Mouse (Mus musculus): ENCODE data around the gene Cntln. TPM values are rescaled to one million over a fixed set of nuclear protein-coding genes. Genes with fewer than 3 reads are reported as not detected.

Cntln gene
- polyA plus RNA-seq (2014; fragmentation: Nextera tagmentation; extraction: Ambion mirVana), result 6.5 and 7.9 TPM in 2 replicates

DNA sequence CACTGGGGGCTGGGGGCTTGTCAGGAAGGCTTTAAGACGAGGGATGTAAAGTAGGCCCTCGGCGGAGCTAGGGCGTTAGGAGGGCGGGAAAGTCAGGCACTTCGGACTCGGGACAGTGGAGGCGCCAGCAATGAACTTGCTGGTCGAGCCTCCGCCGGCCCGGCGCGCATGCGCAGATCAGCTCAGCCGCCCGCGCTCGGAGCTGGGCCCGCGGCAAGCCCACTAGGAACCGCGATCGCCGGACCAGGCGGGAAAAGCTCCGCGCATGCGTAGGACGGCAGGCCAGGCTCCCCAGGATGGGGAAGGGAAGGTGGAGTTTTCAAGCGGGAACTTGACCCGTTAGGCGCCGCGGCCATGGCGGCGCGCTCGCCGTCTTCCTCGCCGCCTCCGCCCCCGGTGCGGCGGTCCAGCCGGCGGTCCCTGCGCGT is at the start of gene Cntln:
Cntln (plus strand) TSS at position 199 of the 428 bp plus-strand sequence.
- Histone ChIP-seq H3K27me3 (ENCODE audit: control insufficient read depth, insufficient read depth, low read length) (no peaks in the 10 kb centered on the region), H3K4me2 (ENCODE audit: low read depth, low read length) (peak within 1 kb of the TSS; percentile 82), H3K4me1 (ENCODE audit: control insufficient read depth, insufficient read depth, low read length) (peaks cover 6% of the 10 kb centered on the region; the same call in 1 of the 2 replicates), H3K9me3 (ENCODE audit: control insufficient read depth, low read length) (no peaks in the 10 kb centered on the region), H3K36me3 (ENCODE audit: control insufficient read depth, insufficient read depth, low read length) (no peaks in the 10 kb centered on the region), H3K4me3 (ENCODE audit: low read depth, low read length) (peak within 1 kb of the TSS; percentile 84), H3K9ac (replicated peaks; ENCODE audit: low read depth, low read length) (peak within 1 kb of the TSS; percentile 88), H3K27ac (ENCODE audit: low read depth, low read length) (peak within 1 kb of the TSS; percentile 92)
- peak; percentile 97 for ATAC-seq (ENCODE audit: low read depth)
- under 1% methylated on average over 47 of the region's 50 CpGs for WGBS

GRCm38 (mm10) chr4:84836979-84837378 is 47.1 kb upstream of the Cntln start:
- H3K4me2 ChIP-seq (ENCODE audit: low read depth, low read length), result no peak overlapping the region
- WGBS, result 41% methylated on average over 5 of the region's 5 CpGs
- no peak overlapping the region for H3K9ac ChIP-seq (replicated peaks; ENCODE audit: low read depth, low read length)
- H3K4me3 ChIP-seq (ENCODE audit: low read depth, low read length), result no peak overlapping the region
- no peaks in the 10 kb centered on the region for H3K27me3 ChIP-seq (ENCODE audit: control insufficient read depth, insufficient read depth, low read length)
- H3K4me1 ChIP-seq (ENCODE audit: control insufficient read depth, insufficient read depth, low read length), result no peaks in the 10 kb centered on the region
- H3K36me3 ChIP-seq (ENCODE audit: control insufficient read depth, insufficient read depth, low read length), result no peaks in the 10 kb centered on the region
- no peak for ATAC-seq (ENCODE audit: low read depth)
- H3K9me3 ChIP-seq (ENCODE audit: control insufficient read depth, low read length), result no peaks in the 10 kb centered on the region
- no peak overlapping the region for H3K27ac ChIP-seq (ENCODE audit: low read depth, low read length)

DNA sequence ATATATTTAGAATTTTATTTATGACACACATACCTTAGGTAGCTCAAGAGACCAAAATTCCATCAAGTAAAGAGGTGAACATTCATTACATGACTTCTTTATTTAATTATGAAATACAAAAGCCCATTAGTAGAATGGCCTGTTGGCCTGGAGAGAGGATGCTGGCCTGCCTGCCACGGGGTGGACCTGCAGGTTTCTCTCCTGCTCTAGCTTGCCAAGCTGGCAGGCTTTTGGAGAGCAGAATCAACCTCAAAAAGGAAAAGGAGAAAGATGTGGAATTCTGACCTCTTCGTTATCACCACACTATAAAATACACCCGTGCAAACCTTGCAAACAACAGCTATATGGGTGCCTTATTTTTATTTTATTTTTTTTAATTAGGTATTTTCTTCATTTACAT is 45.6 kb upstream of the Cntln start:
- 83% methylated on average over 3 of the region's 3 CpGs for WGBS

GRCm38 (mm10) chr4:84839466-84839865 is 44.6 kb upstream of the Cntln start:
- H3K27me3 ChIP-seq (ENCODE audit: control insufficient read depth, insufficient read depth, low read length), result no peaks in the 10 kb centered on the region
- no peak for ATAC-seq (ENCODE audit: low read depth)
- H3K9me3 ChIP-seq (ENCODE audit: control insufficient read depth, low read length), result no peaks in the 10 kb centered on the region
- no peak overlapping the region for H3K9ac ChIP-seq (replicated peaks; ENCODE audit: low read depth, low read length)
- H3K4me1 ChIP-seq (ENCODE audit: control insufficient read depth, insufficient read depth, low read length), result no peaks in the 10 kb centered on the region
- 93% methylated on average over 2 of the region's 2 CpGs for WGBS
- H3K27ac ChIP-seq (ENCODE audit: low read depth, low read length), result no peak overlapping the region
- no peak overlapping the region for H3K4me2 ChIP-seq (ENCODE audit: low read depth, low read length)
- no peaks in the 10 kb centered on the region for H3K36me3 ChIP-seq (ENCODE audit: control insufficient read depth, insufficient read depth, low read length)
- H3K4me3 ChIP-seq (ENCODE audit: low read depth, low read length), result no peak overlapping the region

More for the DNA sequence above, 45.6 kb upstream of the Cntln start:
- Histone ChIP-seq H3K4me1 (ENCODE audit: control insufficient read depth, insufficient read depth, low read length) (no peaks in the 10 kb centered on the region), H3K9ac (replicated peaks; ENCODE audit: low read depth, low read length) (no peak overlapping the region), H3K4me3 (ENCODE audit: low read depth, low read length) (no peak overlapping the region), H3K27me3 (ENCODE audit: control insufficient read depth, insufficient read depth, low read length) (no peaks in the 10 kb centered on the region), H3K27ac (ENCODE audit: low read depth, low read length) (no peak overlapping the region), H3K4me2 (ENCODE audit: low read depth, low read length) (no peak overlapping the region), H3K36me3 (ENCODE audit: control insufficient read depth, insufficient read depth, low read length) (no peaks in the 10 kb centered on the region), H3K9me3 (ENCODE audit: control insufficient read depth, low read length) (no peaks in the 10 kb centered on the region)
- no peak for ATAC-seq (ENCODE audit: low read depth)

DNA sequence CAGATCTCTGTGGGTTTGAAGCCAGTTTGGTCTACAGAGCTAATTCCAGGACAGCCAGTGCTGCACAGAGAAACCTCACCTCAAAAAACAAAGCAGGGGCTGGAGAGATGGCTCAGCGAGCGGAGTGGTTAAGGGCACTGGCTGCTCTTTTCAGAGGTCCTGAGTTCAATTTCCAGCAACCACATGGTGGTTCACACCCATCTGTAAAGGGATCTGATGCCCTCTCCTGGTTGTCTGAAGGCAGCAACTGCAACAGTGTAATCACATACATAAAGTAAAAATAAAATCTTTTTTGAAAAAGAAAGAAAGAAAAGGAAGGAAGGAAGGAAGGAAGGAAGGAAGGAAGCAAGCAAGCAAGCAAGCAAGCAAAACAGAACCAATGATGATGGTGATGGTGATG is 26.5 kb upstream of the Cntln start:
- Histone ChIP-seq H3K36me3 (ENCODE audit: control insufficient read depth, insufficient read depth, low read length) (no peaks in the 10 kb centered on the region), H3K4me1 (ENCODE audit: control insufficient read depth, insufficient read depth, low read length) (no peaks in the 10 kb centered on the region), H3K9me3 (ENCODE audit: control insufficient read depth, low read length) (no peaks in the 10 kb centered on the region), H3K9ac (replicated peaks; ENCODE audit: low read depth, low read length) (no peak overlapping the region), H3K4me3 (ENCODE audit: low read depth, low read length) (no peak overlapping the region), H3K27ac (ENCODE audit: low read depth, low read length) (no peak overlapping the region), H3K27me3 (ENCODE audit: control insufficient read depth, insufficient read depth, low read length) (no peaks in the 10 kb centered on the region), H3K4me2 (ENCODE audit: low read depth, low read length) (no peak overlapping the region)
- ATAC-seq (ENCODE audit: low read depth), result no peak
- 77% methylated on average over 2 of the region's 2 CpGs for WGBS

DNA sequence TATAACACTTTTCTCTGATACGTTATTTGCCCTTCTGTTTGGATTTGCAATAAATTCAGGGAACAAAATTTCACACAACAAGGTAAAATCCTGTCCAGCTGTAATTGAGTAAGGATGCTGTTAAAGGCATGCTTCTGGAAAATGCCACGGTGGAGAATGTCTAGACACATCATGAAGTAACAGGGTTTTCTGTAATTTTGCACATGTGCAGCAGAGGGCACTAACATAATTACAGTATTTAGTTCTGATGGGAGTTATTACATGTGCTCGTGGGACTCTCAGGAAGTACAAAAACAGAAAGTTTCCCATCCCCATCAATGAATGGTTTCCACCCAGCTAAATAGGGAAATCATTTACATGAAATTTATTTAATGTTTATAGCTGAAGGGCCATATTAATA is 7.8 kb upstream of the Cntln start:
- no peaks in the 10 kb centered on the region for H3K4me1 ChIP-seq (ENCODE audit: control insufficient read depth, insufficient read depth, low read length)
- 47% methylated on average over 3 of the region's 3 CpGs for WGBS
- no peak overlapping the region for H3K27ac ChIP-seq (ENCODE audit: low read depth, low read length)
- no peak overlapping the region for H3K4me3 ChIP-seq (ENCODE audit: low read depth, low read length)
- no peak overlapping the region for H3K9ac ChIP-seq (replicated peaks; ENCODE audit: low read depth, low read length)
- no peaks in the 10 kb centered on the region for H3K27me3 ChIP-seq (ENCODE audit: control insufficient read depth, insufficient read depth, low read length)
- H3K4me2 ChIP-seq (ENCODE audit: low read depth, low read length), result no peak overlapping the region
- H3K9me3 ChIP-seq (ENCODE audit: control insufficient read depth, low read length), result no peaks in the 10 kb centered on the region
- no peak for ATAC-seq (ENCODE audit: low read depth)
- H3K36me3 ChIP-seq (ENCODE audit: control insufficient read depth, insufficient read depth, low read length), result no peaks in the 10 kb centered on the region

DNA sequence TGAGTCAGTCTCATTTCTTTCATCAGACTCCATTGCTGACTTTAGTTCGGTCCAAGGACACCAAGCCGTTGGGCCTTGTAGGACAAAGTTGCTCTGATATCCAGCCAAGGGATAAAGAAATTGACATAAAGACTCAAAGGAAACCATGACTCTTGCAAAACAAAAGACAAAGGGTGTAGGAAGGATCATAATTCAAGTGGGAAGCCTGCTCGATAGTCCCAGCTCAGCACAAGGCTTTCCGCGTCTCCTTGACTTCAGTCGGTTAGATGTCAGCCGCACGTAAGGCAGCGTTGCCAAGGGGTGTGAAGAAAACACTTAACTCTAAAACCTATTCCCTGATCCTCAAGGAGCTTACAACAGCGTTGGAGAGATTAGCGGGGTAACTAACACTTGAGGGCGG is 463 bp upstream of the Cntln start:
- H3K27ac ChIP-seq (ENCODE audit: low read depth, low read length), result 0 out of 2 replicates have a peak overlapping the region, but pooled peaks have one; percentile 5
- peak overlapping the region; percentile 84 for H3K4me3 ChIP-seq (ENCODE audit: low read depth, low read length)
- ATAC-seq (ENCODE audit: low read depth), result peak; percentile 50

GRCm38 (mm10) chr4:84884539-84885270 is 596 bp downstream of the Cntln start:
- peak overlapping the region; percentile 88 for H3K9ac ChIP-seq (replicated peaks; ENCODE audit: low read depth, low read length)
- peaks cover 6% of the 10 kb centered on the region; the same call in 1 of the 2 replicates for H3K4me1 ChIP-seq (ENCODE audit: control insufficient read depth, insufficient read depth, low read length)
- 3% methylated on average over 40 of the region's 60 CpGs for WGBS
- H3K36me3 ChIP-seq (ENCODE audit: control insufficient read depth, insufficient read depth, low read length), result no peaks in the 10 kb centered on the region
- peak overlapping the region; percentile 84 for H3K4me3 ChIP-seq (ENCODE audit: low read depth, low read length)
- H3K4me2 ChIP-seq (ENCODE audit: low read depth, low read length), result peak overlapping the region; percentile 82
- no peaks in the 10 kb centered on the region for H3K9me3 ChIP-seq (ENCODE audit: control insufficient read depth, low read length)
- peak; percentile 73 for ATAC-seq (ENCODE audit: low read depth)
- no peaks in the 10 kb centered on the region for H3K27me3 ChIP-seq (ENCODE audit: control insufficient read depth, insufficient read depth, low read length)
- peak overlapping the region; percentile 92 for H3K27ac ChIP-seq (ENCODE audit: low read depth, low read length)

More for the DNA sequence above, 463 bp upstream of the Cntln start:
- peak overlapping the region; percentile 88; the same call in 1 of the 2 replicates for H3K9ac ChIP-seq (replicated peaks; ENCODE audit: low read depth, low read length)
- H3K4me2 ChIP-seq (ENCODE audit: low read depth, low read length), result peak overlapping the region; percentile 82
- H3K4me1 ChIP-seq (ENCODE audit: control insufficient read depth, insufficient read depth, low read length), result peaks cover 6% of the 10 kb centered on the region; the same call in 1 of the 2 replicates
- 42% methylated on average over 12 of the region's 12 CpGs for WGBS
- no peaks in the 10 kb centered on the region for H3K36me3 ChIP-seq (ENCODE audit: control insufficient read depth, insufficient read depth, low read length)
- no peaks in the 10 kb centered on the region for H3K27me3 ChIP-seq (ENCODE audit: control insufficient read depth, insufficient read depth, low read length)
- H3K9me3 ChIP-seq (ENCODE audit: control insufficient read depth, low read length), result no peaks in the 10 kb centered on the region

DNA sequence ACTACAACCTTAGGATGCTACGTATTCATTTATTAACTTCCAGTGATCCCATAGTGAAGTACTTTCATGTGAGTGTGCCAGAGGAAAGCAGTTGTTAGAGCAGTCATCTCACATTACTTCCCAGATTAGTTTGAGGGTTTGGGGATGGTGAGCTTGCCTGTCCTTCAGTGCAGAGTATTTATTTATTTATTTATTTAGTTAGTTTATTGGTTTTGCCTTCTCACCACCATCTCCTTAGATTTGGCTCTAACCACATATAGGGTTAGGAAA is 1.1 kb downstream of the Cntln start:
- H3K9ac ChIP-seq (replicated peaks; ENCODE audit: low read depth, low read length), result no peak overlapping the region; the same call in 1 of the 2 replicates
- peak overlapping the region; percentile 82 for H3K4me2 ChIP-seq (ENCODE audit: low read depth, low read length)
- no peaks in the 10 kb centered on the region for H3K27me3 ChIP-seq (ENCODE audit: control insufficient read depth, insufficient read depth, low read length)
- no peaks in the 10 kb centered on the region for H3K36me3 ChIP-seq (ENCODE audit: control insufficient read depth, insufficient read depth, low read length)
- 43% methylated on average over 1 of the region's 1 CpGs for whole genome bisulfite sequencing
- peak overlapping the region; percentile 84 for H3K4me3 ChIP-seq (ENCODE audit: low read depth, low read length)
- no peak overlapping the region for H3K27ac ChIP-seq (ENCODE audit: low read depth, low read length)
- no peaks in the 10 kb centered on the region for H3K9me3 ChIP-seq (ENCODE audit: control insufficient read depth, low read length)
- ATAC-seq (ENCODE audit: low read depth), result no peak
- H3K4me1 ChIP-seq (ENCODE audit: control insufficient read depth, insufficient read depth, low read length), result peaks cover 6% of the 10 kb centered on the region; the same call in 1 of the 2 replicates
